Mouse (Mus musculus) CD4-positive, CD25-positive, alpha-beta regulatory T cell, adult 4 months (primary cell): Measurements from ENCODE around the gene Aebp2. TPM values are rescaled to one million over a fixed set of nuclear protein-coding genes. Genes with fewer than 3 reads are reported as not detected.
"Not testable (repeated sequence)": the region's sequence is repeated elsewhere in the genome, so short reads cannot be mapped to it uniquely, and the experiment has no call there.

ENCODE experiments used
- ATAC-seq: one replicate; pipeline ENCODE4 v1.8.0; 2017
- polyA plus RNA-seq, 2 experiments: library from polyadenylated mRNA; unstranded; fragments of 100-300 nt; shearing (Covaris generic); gene quantifications; one replicate each; pipeline ENCODE4 v1.2.1; 2017

Gene Aebp2
- 10 to 100 TPM; 23.8 to 39.0 TPM for polyA plus RNA-seq

GRCm38 (mm10) chr6:140622391-140623225, at the start of gene Aebp2:
Gene Aebp2, plus strand, starts transcription at chr6:140622663.
- no peak for ATAC-seq

- no peak for ATAC-seq
Observed at GRCm38 (mm10) chr6:140574943-140575342, 47.5 kb upstream of the Aebp2 start.

GRCm38 (mm10) chr6:140576133-140576532, 46.3 kb upstream of the Aebp2 start:
- no peak for ATAC-seq

GRCm38 (mm10) chr6:140576961-140577821, 45.3 kb upstream of the Aebp2 start:
- ATAC-seq = peak; percentile 45

- ATAC-seq = peak; percentile 29
Observed at GRCm38 (mm10) chr6:140577822-140578170, 44.7 kb upstream of the Aebp2 start.

GRCm38 (mm10) chr6:140578985-140579384, 43.5 kb upstream of the Aebp2 start:
- ATAC-seq = not testable (repeated sequence)

- no peak for ATAC-seq
Observed at GRCm38 (mm10) chr6:140580170-140580569, 42.3 kb upstream of the Aebp2 start.

- no peak for ATAC-seq
Observed at GRCm38 (mm10) chr6:140586714-140587259, 35.7 kb upstream of the Aebp2 start.

- no peak for ATAC-seq
Observed at GRCm38 (mm10) chr6:140591331-140591730, 31.1 kb upstream of the Aebp2 start.

- ATAC-seq = no peak
Observed at GRCm38 (mm10) chr6:140592713-140593112, 29.8 kb upstream of the Aebp2 start.

GRCm38 (mm10) chr6:140593420-140594170, 28.9 kb upstream of the Aebp2 start:
- no peak for ATAC-seq

- not testable (repeated sequence) for ATAC-seq
Observed at GRCm38 (mm10) chr6:140595551-140595950, 26.9 kb upstream of the Aebp2 start.

GRCm38 (mm10) chr6:140597381-140598329, 24.8 kb upstream of the Aebp2 start:
- ATAC-seq = no peak

- peak; percentile 96 for ATAC-seq
Observed at GRCm38 (mm10) chr6:140598516-140598915, 23.9 kb upstream of the Aebp2 start.

GRCm38 (mm10) chr6:140599337-140599736, 23.1 kb upstream of the Aebp2 start:
- ATAC-seq = no peak

GRCm38 (mm10) chr6:140600671-140601070, 21.8 kb upstream of the Aebp2 start:
- ATAC-seq = not testable (repeated sequence)

GRCm38 (mm10) chr6:140601175-140601574, 21.3 kb upstream of the Aebp2 start:
- ATAC-seq = no peak

- no peak for ATAC-seq
Observed at GRCm38 (mm10) chr6:140603228-140603944, 19.1 kb upstream of the Aebp2 start.

GRCm38 (mm10) chr6:140605173-140605572, 17.3 kb upstream of the Aebp2 start:
- not testable (repeated sequence) for ATAC-seq

- ATAC-seq = no peak
Observed at GRCm38 (mm10) chr6:140605732-140606131, 16.7 kb upstream of the Aebp2 start.

- no peak for ATAC-seq
Observed at GRCm38 (mm10) chr6:140606534-140606933, 15.9 kb upstream of the Aebp2 start.
